Mouse (Mus musculus): Measurements from ENCODE around the gene Ptov1. TPM values are rescaled to one million over a fixed set of nuclear protein-coding genes. Genes with fewer than 3 reads are reported as not detected.

Ptov1 gene
- total RNA-seq, 1 experiment, result 144 TPM

DNA sequence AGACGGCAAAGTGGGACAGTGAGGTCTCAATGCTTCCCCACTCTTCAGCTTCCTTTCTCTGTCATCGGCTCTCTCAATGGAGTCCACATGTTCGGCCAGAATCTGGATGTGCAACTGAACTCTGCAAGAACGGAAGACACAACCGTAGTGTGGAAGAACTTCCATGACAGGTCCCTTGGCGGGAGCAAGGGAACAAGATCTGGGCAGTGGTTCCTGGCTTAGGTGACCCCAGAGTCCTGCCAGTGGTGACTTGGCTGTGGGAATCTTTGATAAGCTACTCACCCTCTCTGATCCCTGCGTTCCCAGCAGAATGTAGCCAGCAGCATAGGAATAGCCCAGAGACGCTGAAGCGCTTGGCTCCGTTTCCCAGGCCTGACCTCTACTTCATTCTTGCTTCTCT is 26.9 kb upstream of the Ptov1 start:
- no peaks in the 10 kb centered on the region for H3K9me3 ChIP-seq (ENCODE audit: control insufficient read depth, insufficient read depth, low read depth, low read length)
- TF ChIP-seq ZC3H11A (IDR thresholded peaks at IDR 0.05; ENCODE audit: borderline replicate concordance, low read depth, low read length), result no peak
- no peak for TF ChIP-seq MAFK (IDR thresholded peaks at IDR 0.05; ENCODE audit: insufficient read depth, low read depth, low read length)
- no peak for TF ChIP-seq HCFC1 (IDR thresholded peaks at IDR 0.05; ENCODE audit: borderline replicate concordance, insufficient read depth, low read length)
- TF ChIP-seq CHD2 (IDR thresholded peaks at IDR 0.05; ENCODE audit: low read depth, low read length), result no peak
- TF ChIP-seq ZNF384 (IDR thresholded peaks at IDR 0.05; ENCODE audit: low read depth, low read length), result no peak
- H3K27ac ChIP-seq (ENCODE audit: insufficient read depth, low read depth, low read length, poor library complexity, severe bottlenecking), result peak overlapping the region; percentile 16
- no peak for DNase-seq (ENCODE audit: low read depth, low spot score)
- peak overlapping the region; percentile 69 to 70 for H3K4me3 ChIP-seq (ENCODE audit: insufficient read depth in 1 of 2, low read depth in 1 of 2, low read length in 2 of 2, poor library complexity in 1 of 2, severe bottlenecking in 1 of 2)
- peaks cover 17% of the 10 kb centered on the region for H3K36me3 ChIP-seq (ENCODE audit: control insufficient read depth, insufficient read depth, low read length, poor library complexity, severe bottlenecking)
- H3K9ac ChIP-seq (ENCODE audit: insufficient read depth, low read depth, low read length, poor library complexity, severe bottlenecking), result peak overlapping the region; percentile 78
- in situ Hi-C loops (cut with MboI; ENCODE audit: low sequenced_read_pairs in 2 of 2, unreplicated experiment in 2 of 2), result no loop called here
- H3K4me1 ChIP-seq (ENCODE audit: control insufficient read depth in 2 of 2, insufficient read depth in 2 of 2, low read length in 2 of 2, poor library complexity in 1 of 2), result peaks cover 0 to 10% of the 10 kb centered on the region in 2 experiments; a peak in 1 of 4 replicates

DNA sequence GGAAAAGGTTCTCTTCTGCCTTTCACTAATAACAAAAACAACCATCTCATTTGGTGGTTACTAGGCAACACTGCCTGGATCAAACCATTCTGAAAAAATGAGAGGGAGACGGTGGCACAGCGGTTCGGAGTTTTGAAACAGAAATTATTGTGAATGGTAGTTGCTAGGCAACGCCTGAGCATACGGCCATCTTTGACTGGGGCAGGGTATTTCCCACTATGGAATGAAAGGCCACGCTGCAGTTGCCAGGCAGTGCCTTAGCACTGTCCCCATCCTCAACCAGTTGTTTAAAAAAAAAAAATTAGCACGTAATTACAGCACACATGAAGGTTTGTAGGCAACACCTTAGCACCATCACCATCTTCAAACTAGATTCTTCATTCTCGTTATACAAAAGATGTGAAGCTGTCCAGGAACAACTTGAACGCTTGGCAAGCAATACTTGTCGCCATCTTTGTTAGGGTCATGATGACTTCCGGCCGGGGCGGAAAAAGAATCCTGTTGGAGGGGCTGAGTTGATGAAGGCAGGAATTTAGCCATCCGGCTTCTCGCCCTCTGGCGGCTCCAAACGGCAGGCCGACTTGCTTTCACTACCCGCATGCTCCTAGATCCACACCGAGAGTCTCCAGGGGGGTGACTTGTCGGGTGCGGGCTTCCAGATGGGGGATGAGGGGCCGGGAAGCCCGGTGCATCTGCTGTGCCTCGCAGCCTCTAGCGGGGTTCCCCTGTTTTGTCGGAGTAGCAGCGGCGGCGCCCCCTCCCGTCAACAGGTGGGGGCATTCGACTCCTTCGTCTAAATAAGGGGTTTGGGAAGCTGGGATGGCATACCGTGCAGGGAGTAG is 26.2 kb upstream of the Ptov1 start, which contains the start of gene Fuz:
Gene Fuz, plus strand, starts transcription at position 487 of the 842 bp plus-strand sequence.
- peak; percentile 95 for DNase-seq (ENCODE audit: low read depth, low spot score)
- peak within 1 kb of the TSS; percentile 69 to 70 for H3K4me3 ChIP-seq (ENCODE audit: insufficient read depth in 1 of 2, low read depth in 1 of 2, low read length in 2 of 2, poor library complexity in 1 of 2, severe bottlenecking in 1 of 2)
- in situ Hi-C loops (cut with MboI; ENCODE audit: low sequenced_read_pairs in 2 of 2, unreplicated experiment in 2 of 2), result no loop called here
- H3K36me3 ChIP-seq (ENCODE audit: control insufficient read depth, insufficient read depth, low read length, poor library complexity, severe bottlenecking), result peaks cover 17% of the 10 kb centered on the region
- peaks cover 0 to 8% of the 10 kb centered on the region in 2 experiments; a peak in 1 of 4 replicates for H3K4me1 ChIP-seq (ENCODE audit: control insufficient read depth in 2 of 2, insufficient read depth in 2 of 2, low read length in 2 of 2, poor library complexity in 1 of 2)
- H3K9me3 ChIP-seq (ENCODE audit: control insufficient read depth, insufficient read depth, low read depth, low read length), result no peaks in the 10 kb centered on the region
- peak within 1 kb of the TSS; percentile 78 for H3K9ac ChIP-seq (ENCODE audit: insufficient read depth, low read depth, low read length, poor library complexity, severe bottlenecking)
- peak within 1 kb of the TSS; percentile 16 for H3K27ac ChIP-seq (ENCODE audit: insufficient read depth, low read depth, low read length, poor library complexity, severe bottlenecking)
- TF ChIP-seq ZC3H11A (IDR thresholded peaks at IDR 0.05; ENCODE audit: borderline replicate concordance, low read depth, low read length), result no peak
- peak; percentile 79 for TF ChIP-seq HCFC1 (IDR thresholded peaks at IDR 0.05; ENCODE audit: borderline replicate concordance, insufficient read depth, low read length)
- TF ChIP-seq ZNF384 (IDR thresholded peaks at IDR 0.05; ENCODE audit: low read depth, low read length), result no peak

DNA sequence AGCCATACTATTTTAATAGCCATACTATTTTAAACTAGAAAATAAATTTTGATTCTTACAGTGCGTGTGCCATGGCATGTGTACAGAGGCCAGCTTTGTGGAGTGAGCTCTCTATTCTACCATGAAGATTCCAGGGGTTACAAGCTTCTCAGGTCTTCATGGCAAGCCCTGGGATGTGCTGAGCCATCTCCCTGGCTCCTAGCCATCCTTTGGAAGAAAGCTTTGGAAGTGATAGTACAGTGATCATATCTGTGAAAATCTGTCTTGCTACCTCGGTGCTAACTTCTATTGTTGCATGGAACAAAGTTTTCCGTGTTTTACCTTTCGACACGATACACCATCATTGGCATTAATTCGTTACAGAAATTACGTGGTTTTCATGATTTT is 25.6 kb upstream of the Ptov1 start:
- in situ Hi-C loops (cut with MboI; ENCODE audit: low sequenced_read_pairs in 2 of 2, unreplicated experiment in 2 of 2), result no loop called here
- Histone ChIP-seq H3K9ac (ENCODE audit: insufficient read depth, low read depth, low read length, poor library complexity, severe bottlenecking) (no peak overlapping the region), H3K27ac (ENCODE audit: insufficient read depth, low read depth, low read length, poor library complexity, severe bottlenecking) (no peak overlapping the region), H3K36me3 (ENCODE audit: control insufficient read depth, insufficient read depth, low read length, poor library complexity, severe bottlenecking) (peaks cover 19% of the 10 kb centered on the region), H3K4me1 (ENCODE audit: control insufficient read depth in 2 of 2, insufficient read depth in 2 of 2, low read length in 2 of 2, poor library complexity in 1 of 2) (peaks cover 0 to 12% of the 10 kb centered on the region in 2 experiments; a peak in 1 of 4 replicates), H3K9me3 (ENCODE audit: control insufficient read depth, insufficient read depth, low read depth, low read length) (no peaks in the 10 kb centered on the region), H3K4me3 (ENCODE audit: insufficient read depth in 1 of 2, low read depth in 1 of 2, low read length in 2 of 2, poor library complexity in 1 of 2, severe bottlenecking in 1 of 2) (peak overlapping the region in 1 of 2 experiments; percentile 40; a peak in 1 of 4 replicates)
- no peak for TF ChIP-seq MAFK (IDR thresholded peaks at IDR 0.05; ENCODE audit: insufficient read depth, low read depth, low read length)
- no peak for TF ChIP-seq ZC3H11A (IDR thresholded peaks at IDR 0.05; ENCODE audit: borderline replicate concordance, low read depth, low read length)
- TF ChIP-seq CHD2 (IDR thresholded peaks at IDR 0.05; ENCODE audit: low read depth, low read length), result no peak
- TF ChIP-seq HCFC1 (IDR thresholded peaks at IDR 0.05; ENCODE audit: borderline replicate concordance, insufficient read depth, low read length), result no peak
- no peak for TF ChIP-seq ZNF384 (IDR thresholded peaks at IDR 0.05; ENCODE audit: low read depth, low read length)
- DNase-seq (ENCODE audit: low read depth, low spot score), result no peak

DNA sequence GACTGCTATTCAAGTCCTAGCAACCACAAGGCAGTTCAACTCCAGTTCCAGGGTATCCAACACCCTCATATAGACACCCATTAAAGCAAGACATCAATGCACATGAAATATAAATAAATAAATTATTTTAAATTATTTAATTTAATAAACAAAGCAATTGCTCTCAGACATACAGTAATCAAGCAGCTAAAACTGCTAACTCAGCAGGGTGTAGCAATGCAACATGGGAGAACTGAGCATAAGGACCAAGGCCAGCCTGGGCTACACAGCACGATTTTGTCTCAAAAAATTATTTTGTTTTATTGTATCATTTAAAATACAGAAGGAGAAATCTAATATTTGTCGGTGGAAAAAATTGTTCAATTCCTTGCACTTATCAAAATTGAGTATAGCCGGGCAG is 24.6 kb upstream of the Ptov1 start:
- Histone ChIP-seq H3K4me1 (ENCODE audit: control insufficient read depth in 2 of 2, insufficient read depth in 2 of 2, low read length in 2 of 2, poor library complexity in 1 of 2) (peaks cover 0 to 12% of the 10 kb centered on the region in 2 experiments; a peak in 1 of 4 replicates), H3K27ac (ENCODE audit: insufficient read depth, low read depth, low read length, poor library complexity, severe bottlenecking) (no peak overlapping the region), H3K4me3 (ENCODE audit: insufficient read depth in 1 of 2, low read depth in 1 of 2, low read length in 2 of 2, poor library complexity in 1 of 2, severe bottlenecking in 1 of 2) (no peak overlapping the region), H3K36me3 (ENCODE audit: control insufficient read depth, insufficient read depth, low read length, poor library complexity, severe bottlenecking) (peaks cover 13% of the 10 kb centered on the region), H3K9me3 (ENCODE audit: control insufficient read depth, insufficient read depth, low read depth, low read length) (no peaks in the 10 kb centered on the region), H3K9ac (ENCODE audit: insufficient read depth, low read depth, low read length, poor library complexity, severe bottlenecking) (no peak overlapping the region)
- no peak for TF ChIP-seq ZC3H11A (IDR thresholded peaks at IDR 0.05; ENCODE audit: borderline replicate concordance, low read depth, low read length)
- TF ChIP-seq MAFK (IDR thresholded peaks at IDR 0.05; ENCODE audit: insufficient read depth, low read depth, low read length), result peak; percentile 64
- DNase-seq (ENCODE audit: low read depth, low spot score), result no peak
- in situ Hi-C loops (cut with MboI; ENCODE audit: low sequenced_read_pairs in 2 of 2, unreplicated experiment in 2 of 2), result no loop called here
